Mouse (Mus musculus) forebrain, embryonic 15.5 days (tissue): ENCODE measurements around the gene Lrrc4. TPM values are rescaled to one million over a fixed set of nuclear protein-coding genes. Genes with fewer than 3 reads are reported as not detected.
A peak's percentile ranks its signal among the peaks of the same experiment; 100 is the strongest.

ENCODE experiments used
- ATAC-seq: fragments of 200-750 bp; cut with Nextera tagmentation; replicated peaks from 2 replicates; pipeline ENCODE4 v1.8.0; 2017; ENCODE audit warnings: mild to moderate bottlenecking, moderate TSS enrichment, moderate library complexity
- H3K27ac ChIP-seq: fragments of 300-500 bp; sonication (generic); replicated peaks from 2 replicates; pipeline ENCODE4 v1.5.1; 2015; ENCODE audit warnings: mild to moderate bottlenecking, inconsistent platforms
- H3K27me3 ChIP-seq: fragments of 300-500 bp; sonication (generic); 2 replicates; pipeline ENCODE4 v1.6.1; 2015; ENCODE audit warnings: inconsistent platforms
- H3K36me3 ChIP-seq: fragments of 300-500 bp; sonication (generic); 2 replicates; pipeline ENCODE4 v1.6.1; 2015; ENCODE audit warnings: mild to moderate bottlenecking, inconsistent platforms
- H3K4me1 ChIP-seq: fragments of 300-500 bp; sonication (generic); 2 replicates; pipeline ENCODE4 v1.6.1; 2015; ENCODE audit warnings: inconsistent platforms
- H3K4me2 ChIP-seq: fragments of 300-500 bp; sonication (generic); replicated peaks from 2 replicates; pipeline ENCODE4 v1.6.1; 2015; ENCODE audit warnings: mild to moderate bottlenecking, inconsistent platforms
- H3K4me3 ChIP-seq: fragments of 300-500 bp; sonication (generic); 2 replicates; pipeline ENCODE4 v1.5.1; 2015; ENCODE audit warnings: mild to moderate bottlenecking, inconsistent platforms
- H3K9ac ChIP-seq: fragments of 300-500 bp; sonication (generic); replicated peaks from 2 replicates; pipeline ENCODE4 v1.6.1; 2015; ENCODE audit warnings: mild to moderate bottlenecking, inconsistent platforms
- H3K9me3 ChIP-seq: fragments of 300-500 bp; sonication (generic); 2 replicates; pipeline ENCODE4 v1.6.1; 2016; ENCODE audit warnings: inconsistent platforms
- WGBS: fragments of 180-500 bp; shearing (Covaris S2); methylation state at CpG from one replicate; pipeline ENCODE4 v1.1.7; 2015; ENCODE audit warnings: mixed read lengths; 5-methylcytosine and 5-hydroxymethylcytosine counted together
- polyA plus RNA-seq: library from polyadenylated mRNA; unstranded; fragments of >200 nt; fragmentation: Nextera tagmentation; extraction: Ambion mirVana; gene quantifications from 2 replicates; pipeline ENCODE4 v1.2.1, GENCODE M21; 2015

The Lrrc4 gene
- polyA plus RNA-seq, 1 experiment from 2014 or later: 6.5 TPM

DNA sequence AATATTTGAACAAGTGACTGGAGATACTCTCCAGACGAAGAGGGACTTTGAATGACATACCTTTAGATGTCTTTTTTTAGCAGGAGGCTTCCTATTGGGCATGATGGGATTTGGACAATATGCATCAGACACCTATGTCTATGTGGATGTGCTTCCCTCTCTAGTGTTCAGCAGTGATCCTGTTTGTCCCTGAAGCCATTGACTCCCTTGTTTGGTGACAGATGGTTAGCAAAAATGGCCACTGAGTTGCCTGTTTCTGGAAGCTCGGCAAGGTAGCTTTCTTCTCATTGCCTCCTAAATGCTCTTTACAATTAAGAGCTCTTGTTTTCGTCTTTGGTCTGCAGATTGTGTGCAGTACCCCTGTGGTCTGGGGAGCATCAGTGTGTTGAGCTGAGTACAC lies 197.9 kb downstream of the Lrrc4 start:
- Histone ChIP-seq H3K4me3 (no peak overlapping the region), H3K36me3 (no peaks in the 10 kb centered on the region), H3K9ac (no peak overlapping the region), H3K4me2 (no peak overlapping the region), H3K27me3 (no peaks in the 10 kb centered on the region), H3K27ac (no peak overlapping the region), H3K9me3 (no peaks in the 10 kb centered on the region), H3K4me1 (peaks cover 39% of the 10 kb centered on the region)
- WGBS: 42% methylated on average over 3 of the region's 3 CpGs
- ATAC-seq: no peak

GRCm38 (mm10) chr6:28633120-28633519 lies 198.4 kb downstream of the Lrrc4 start:
- H3K9ac ChIP-seq: no peak overlapping the region
- 12% methylated on average over 2 of the region's 2 CpGs for WGBS
- H3K4me2 ChIP-seq: no peak overlapping the region
- H3K4me3 ChIP-seq: no peak overlapping the region
- H3K36me3 ChIP-seq: no peaks in the 10 kb centered on the region
- no peak overlapping the region for H3K27ac ChIP-seq
- no peaks in the 10 kb centered on the region for H3K9me3 ChIP-seq
- peak; percentile 60; the same call in 1 of the 2 replicates for ATAC-seq
- peaks cover 45% of the 10 kb centered on the region for H3K4me1 ChIP-seq
- no peaks in the 10 kb centered on the region for H3K27me3 ChIP-seq

DNA sequence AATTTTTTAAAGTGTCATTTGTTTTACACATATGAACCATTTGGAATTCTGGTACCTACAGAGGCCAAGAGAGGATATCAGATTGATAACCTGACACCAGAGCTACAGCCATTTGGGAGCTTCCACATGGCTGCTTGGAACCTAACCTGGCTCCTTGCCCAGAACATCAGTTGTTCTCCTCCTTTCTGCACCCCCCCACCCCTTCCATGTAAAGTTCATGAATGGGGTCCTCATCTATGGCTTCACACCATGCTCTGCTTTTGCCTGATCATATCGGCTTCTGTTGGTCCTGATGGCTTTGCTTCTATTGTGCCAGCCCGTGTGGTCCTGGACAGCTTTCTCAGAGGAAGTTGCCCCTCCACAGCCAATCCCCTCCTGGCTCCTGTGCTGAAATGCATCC lies 200.6 kb downstream of the Lrrc4 start:
- Histone ChIP-seq H3K4me2 (no peak overlapping the region), H3K4me1 (peaks cover 48% of the 10 kb centered on the region), H3K4me3 (no peak overlapping the region), H3K27ac (no peak overlapping the region), H3K9me3 (no peaks in the 10 kb centered on the region), H3K27me3 (no peaks in the 10 kb centered on the region), H3K36me3 (no peaks in the 10 kb centered on the region), H3K9ac (no peak overlapping the region)
- 28% methylated on average over 2 of the region's 2 CpGs for WGBS
- ATAC-seq: no peak

- Histone ChIP-seq H3K4me2 (no peak overlapping the region), H3K9me3 (no peaks in the 10 kb centered on the region), H3K36me3 (no peaks in the 10 kb centered on the region), H3K27me3 (no peaks in the 10 kb centered on the region), H3K4me1 (peaks cover 48% of the 10 kb centered on the region), H3K9ac (no peak overlapping the region), H3K4me3 (no peak overlapping the region), H3K27ac (no peak overlapping the region)
- 11% methylated on average over 2 of the region's 2 CpGs for WGBS
- ATAC-seq: no peak
Observed at GRCm38 (mm10) chr6:28629866-28630265, 201.7 kb downstream of the Lrrc4 start.

DNA sequence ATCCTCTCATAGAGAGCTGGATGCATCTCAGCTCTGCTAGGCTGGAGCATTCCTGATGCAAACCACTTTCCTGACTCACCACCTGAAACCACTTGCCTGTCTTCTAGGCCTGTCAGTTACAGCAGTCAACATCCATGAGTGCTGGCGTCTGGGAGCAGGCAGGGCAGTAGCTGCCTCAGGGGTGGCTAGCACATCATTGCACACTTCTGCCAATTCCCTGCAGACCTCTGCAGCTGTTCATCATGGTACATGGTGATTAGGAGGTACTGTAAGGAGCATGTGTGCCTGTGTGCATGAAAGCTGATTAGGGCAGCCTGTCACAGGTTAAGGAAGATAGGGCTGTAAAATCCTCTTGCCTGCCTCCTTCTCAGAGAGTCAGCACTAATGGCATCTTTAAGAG lies 203.1 kb downstream of the Lrrc4 start:
- H3K27ac ChIP-seq: 0 out of 2 replicates have a peak overlapping the region, but pooled peaks have one; percentile 14
- 15% methylated on average over 1 of the region's 1 CpGs for WGBS
- H3K4me3 ChIP-seq: no peak overlapping the region
- H3K4me1 ChIP-seq: peaks cover 37% of the 10 kb centered on the region
- no peak overlapping the region for H3K4me2 ChIP-seq
- no peaks in the 10 kb centered on the region for H3K36me3 ChIP-seq
- no peaks in the 10 kb centered on the region for H3K9me3 ChIP-seq
- H3K9ac ChIP-seq: no peak overlapping the region
- no peaks in the 10 kb centered on the region for H3K27me3 ChIP-seq
- peak; percentile 35 for ATAC-seq

- Histone ChIP-seq H3K27ac (no peak overlapping the region), H3K4me2 (no peak overlapping the region), H3K9ac (no peak overlapping the region), H3K36me3 (no peaks in the 10 kb centered on the region), H3K27me3 (no peaks in the 10 kb centered on the region), H3K4me3 (no peak overlapping the region), H3K9me3 (no peaks in the 10 kb centered on the region), H3K4me1 (peaks cover 23% of the 10 kb centered on the region)
- WGBS: 86% methylated on average over 3 of the region's 3 CpGs
- ATAC-seq: no peak
Observed at GRCm38 (mm10) chr6:28622963-28623362, 208.6 kb downstream of the Lrrc4 start.

GRCm38 (mm10) chr6:28622522-28622921 lies 209.0 kb downstream of the Lrrc4 start:
- no peaks in the 10 kb centered on the region for H3K27me3 ChIP-seq
- no peak overlapping the region for H3K27ac ChIP-seq
- ATAC-seq: no peak
- no peak overlapping the region for H3K9ac ChIP-seq
- no peak overlapping the region for H3K4me2 ChIP-seq
- no peaks in the 10 kb centered on the region for H3K36me3 ChIP-seq
- no peak overlapping the region for H3K4me3 ChIP-seq
- H3K9me3 ChIP-seq: no peaks in the 10 kb centered on the region
- WGBS: 77% methylated on average over 6 of the region's 6 CpGs
- H3K4me1 ChIP-seq: peaks cover 24% of the 10 kb centered on the region

- no peaks in the 10 kb centered on the region for H3K36me3 ChIP-seq
- no peak for ATAC-seq
- peaks cover 24% of the 10 kb centered on the region for H3K4me1 ChIP-seq
- H3K4me3 ChIP-seq: no peak overlapping the region
- H3K9ac ChIP-seq: no peak overlapping the region
- H3K9me3 ChIP-seq: no peaks in the 10 kb centered on the region
- no peak overlapping the region for H3K27ac ChIP-seq
- 93% methylated on average over 5 of the region's 5 CpGs for WGBS
- no peak overlapping the region for H3K4me2 ChIP-seq
- no peaks in the 10 kb centered on the region for H3K27me3 ChIP-seq
Observed at GRCm38 (mm10) chr6:28621961-28622360, 209.6 kb downstream of the Lrrc4 start.

DNA sequence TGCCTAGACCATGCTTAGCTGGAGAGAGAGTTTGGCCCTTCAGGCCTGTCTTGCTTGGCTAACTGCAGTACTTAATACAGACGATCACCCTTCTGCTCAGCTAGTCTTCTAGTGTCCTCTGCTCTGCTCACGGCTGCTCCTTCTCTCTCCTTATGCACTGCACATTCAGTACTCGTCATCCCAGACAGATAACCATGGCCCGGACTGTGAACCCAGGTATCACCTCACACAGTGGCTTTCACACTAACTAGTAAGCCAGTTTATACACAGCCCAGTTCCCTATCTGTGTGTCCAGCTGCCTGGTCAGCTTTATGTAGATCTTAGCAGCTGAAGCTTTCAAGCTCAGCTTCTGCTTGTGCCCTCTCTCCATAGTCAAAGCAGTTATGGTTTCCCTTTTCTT lies 210.1 kb downstream of the Lrrc4 start:
- ATAC-seq: no peak
- H3K9ac ChIP-seq: no peak overlapping the region
- H3K4me2 ChIP-seq: no peak overlapping the region
- H3K4me1 ChIP-seq: peaks cover 24% of the 10 kb centered on the region
- no peaks in the 10 kb centered on the region for H3K36me3 ChIP-seq
- no peaks in the 10 kb centered on the region for H3K27me3 ChIP-seq
- 88% methylated on average over 4 of the region's 4 CpGs for WGBS
- H3K27ac ChIP-seq: no peak overlapping the region
- H3K9me3 ChIP-seq: no peaks in the 10 kb centered on the region
- no peak overlapping the region for H3K4me3 ChIP-seq

DNA sequence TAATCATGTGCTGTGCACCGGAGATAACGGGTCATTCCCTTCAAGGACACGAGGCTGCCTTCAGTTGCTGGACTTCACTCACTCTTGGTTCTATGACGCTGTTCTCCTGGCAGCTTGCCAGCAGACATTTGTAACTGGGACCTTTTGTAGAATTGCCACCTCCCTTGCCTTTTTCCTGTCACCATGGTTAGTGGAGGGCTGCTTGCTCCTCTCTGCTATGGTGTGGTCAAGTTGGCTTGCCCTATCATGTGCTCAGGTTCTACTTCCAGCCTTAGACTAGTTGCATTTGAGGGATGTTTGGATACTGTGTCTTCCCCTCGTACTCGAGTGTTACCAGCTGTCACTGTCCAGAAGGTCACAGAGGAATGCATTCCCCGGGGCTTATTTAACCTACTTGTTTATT lies 212.8 kb downstream of the Lrrc4 start:
- 25% methylated on average over 7 of the region's 7 CpGs for WGBS

GRCm38 (mm10) chr6:28618299-28618698 lies 213.2 kb downstream of the Lrrc4 start:
- Histone ChIP-seq H3K27me3 (no peaks in the 10 kb centered on the region), H3K4me3 (no peak overlapping the region), H3K9me3 (no peaks in the 10 kb centered on the region), H3K36me3 (no peaks in the 10 kb centered on the region), H3K4me2 (no peak overlapping the region), H3K9ac (no peak overlapping the region), H3K27ac (0 out of 2 replicates have a peak overlapping the region, but pooled peaks have one; percentile 34), H3K4me1 (peaks cover 35% of the 10 kb centered on the region)
- ATAC-seq: peak; percentile 64
- WGBS: 4% methylated on average over 3 of the region's 3 CpGs

More for the DNA sequence above, 212.8 kb downstream of the Lrrc4 start:
- Histone ChIP-seq H3K4me3 (no peak overlapping the region), H3K36me3 (no peaks in the 10 kb centered on the region), H3K4me1 (peaks cover 35% of the 10 kb centered on the region), H3K27me3 (no peaks in the 10 kb centered on the region), H3K9me3 (no peaks in the 10 kb centered on the region), H3K4me2 (no peak overlapping the region), H3K27ac (0 out of 2 replicates have a peak overlapping the region, but pooled peaks have one; percentile 29), H3K9ac (no peak overlapping the region)
- ATAC-seq: peak; percentile 61

GRCm38 (mm10) chr6:28615966-28616365 lies 215.6 kb downstream of the Lrrc4 start:
- Histone ChIP-seq H3K36me3 (no peaks in the 10 kb centered on the region), H3K9ac (no peak overlapping the region), H3K27me3 (no peaks in the 10 kb centered on the region), H3K9me3 (no peaks in the 10 kb centered on the region), H3K27ac (peak overlapping the region; percentile 84), H3K4me1 (peaks cover 35% of the 10 kb centered on the region), H3K4me3 (no peak overlapping the region), H3K4me2 (no peak overlapping the region)
- ATAC-seq: no peak; the same call in 1 of the 2 replicates
- 28% methylated on average over 3 of the region's 3 CpGs for WGBS

GRCm38 (mm10) chr6:28615408-28615807 lies 216.1 kb downstream of the Lrrc4 start:
- Histone ChIP-seq H3K36me3 (no peaks in the 10 kb centered on the region), H3K27ac (peak overlapping the region; percentile 84), H3K4me2 (no peak overlapping the region), H3K9ac (no peak overlapping the region), H3K4me1 (peaks cover 35% of the 10 kb centered on the region), H3K9me3 (no peaks in the 10 kb centered on the region), H3K4me3 (no peak overlapping the region), H3K27me3 (no peaks in the 10 kb centered on the region)
- WGBS: 71% methylated on average over 3 of the region's 3 CpGs
- no peak for ATAC-seq
